Mouse (Mus musculus) ES-E14 (cell line): ENCODE data around the gene Zfp518a.

Experiments
- CHD2 ChIP-seq: IDR thresholded peaks from 2 replicates; pipeline ENCODE4 v1.6.1; 2014; ENCODE audit warnings: mild to moderate bottlenecking, low read depth, low read length, inconsistent platforms
- HCFC1 ChIP-seq: IDR thresholded peaks from 2 replicates; pipeline ENCODE4 v1.6.1; 2012; ENCODE audit warnings: low read length, inconsistent platforms, borderline replicate concordance; ENCODE audit not compliant: insufficient read depth
- MAFK ChIP-seq: IDR thresholded peaks from 2 replicates; pipeline ENCODE4 v1.6.1; 2014; ENCODE audit warnings: mild to moderate bottlenecking, low read depth, low read length, inconsistent platforms; ENCODE audit not compliant: insufficient read depth

- TF ChIP-seq MAFK (no peak), HCFC1 (no peak), CHD2 (no peak)
These were observed 68.5 kb downstream of the Zfp518a start for GRCm38 (mm10) chr19:40962988-40963387.
